Mouse (Mus musculus) embryonic fibroblast, embryonic 13.5 days (primary cell): ENCODE data around the gene Slc24a4.

ENCODE experiments used
- CTCF ChIP-seq: IDR thresholded peaks from 2 replicates; pipeline ENCODE4 v1.5.1; 2011; ENCODE audit warnings: mild to moderate bottlenecking, control low read depth, low read length, moderate library complexity, borderline replicate concordance; ENCODE audit not compliant: insufficient read depth
- POLR2A ChIP-seq: IDR thresholded peaks from 2 replicates; pipeline ENCODE4 v1.6.1; 2011; ENCODE audit warnings: low read depth, mild to moderate bottlenecking, control low read depth, low read length, moderate library complexity

DNA sequence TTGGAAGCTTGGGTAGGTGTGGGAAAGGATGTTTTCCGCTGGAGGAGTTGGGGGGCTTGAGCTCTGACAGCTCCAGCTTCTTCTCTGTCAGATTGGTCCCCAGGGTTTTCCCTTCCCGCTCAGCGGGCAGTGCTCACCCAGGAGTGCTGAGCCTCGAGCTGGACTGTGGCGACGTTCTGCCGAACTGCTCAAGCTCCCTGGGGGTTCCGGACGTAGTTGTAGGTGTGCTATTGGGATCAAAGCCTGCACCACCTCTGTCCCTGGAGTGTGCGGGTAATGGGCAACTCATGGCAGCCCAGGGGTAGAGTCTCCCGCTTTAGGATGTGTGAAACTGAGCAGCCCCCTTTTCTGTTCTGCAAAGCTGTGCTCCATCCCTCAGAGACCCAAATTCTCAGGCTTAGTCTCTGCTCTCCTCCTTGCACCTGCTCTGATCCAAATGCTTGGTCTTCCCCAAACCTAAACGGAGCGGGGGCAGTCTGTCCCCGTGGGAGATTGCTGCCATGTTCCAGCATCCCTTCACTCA is 1.0 kb downstream of the Slc24a4 start:
- TF ChIP-seq POLR2A (no peak), CTCF (no peak)
